Mouse (Mus musculus) embryonic facial prominence, embryonic 10.5 days (tissue): ENCODE results near the gene Camk2d. TPM values are rescaled to one million over a fixed set of nuclear protein-coding genes. Genes with fewer than 3 reads are reported as not detected.

ENCODE experiments used
- DNase-seq: peaks from one replicate; pipeline ENCODE4 v3.0.0-alpha.2; 2017; ENCODE audit warnings: low spot score
- H3K27ac ChIP-seq: fragments of 300-500 bp; sonication (generic); replicated peaks from 2 replicates; pipeline ENCODE4 v1.5.1; 2016; ENCODE audit warnings: mild to moderate bottlenecking
- H3K27me3 ChIP-seq: fragments of 300-500 bp; sonication (generic); replicated peaks from 2 replicates; pipeline ENCODE4 v1.6.1; 2016; ENCODE audit warnings: low read depth, mild to moderate bottlenecking; ENCODE audit not compliant: poor library complexity, severe bottlenecking
- H3K36me3 ChIP-seq: fragments of 300-500 bp; sonication (generic); replicated peaks from 2 replicates; pipeline ENCODE4 v1.6.1; 2016; ENCODE audit warnings: mild to moderate bottlenecking, moderate library complexity
- H3K4me1 ChIP-seq: fragments of 300-500 bp; sonication (generic); 2 replicates; pipeline ENCODE4 v1.6.1; 2016
- H3K4me3 ChIP-seq: fragments of 300-500 bp; sonication (generic); 2 replicates; pipeline ENCODE4 v1.5.1; 2016; ENCODE audit warnings: mild to moderate bottlenecking, moderate library complexity
- H3K9me3 ChIP-seq: fragments of 300-500 bp; sonication (generic); 2 replicates; pipeline ENCODE4 v1.6.1; 2016; ENCODE audit warnings: mild to moderate bottlenecking
- WGBS: fragments of 180-500 bp; shearing (Covaris S2); methylation state at CpG from one replicate; pipeline ENCODE4 v1.1.7; 2016; 5-methylcytosine and 5-hydroxymethylcytosine counted together
- polyA plus RNA-seq: library from polyadenylated mRNA; unstranded; fragments of >200 nt; fragmentation: Nextera tagmentation; extraction: Ambion mirVana; gene quantifications from 2 replicates; pipeline ENCODE4 v1.2.1, GENCODE M21; 2016

The Camk2d gene
- polyA plus RNA-seq, 1 experiment from 2014 or later = 13.7 TPM

GRCm38 (mm10) chr3:126705490-126705889 is 109.4 kb downstream of the Camk2d start:
- H3K4me3 ChIP-seq = no peak overlapping the region
- no peaks in the 10 kb centered on the region for H3K9me3 ChIP-seq
- no peaks in the 10 kb centered on the region for H3K36me3 ChIP-seq
- peaks cover 13% of the 10 kb centered on the region for H3K4me1 ChIP-seq
- no peak overlapping the region for H3K27ac ChIP-seq
- DNase-seq = no peak
- 88% methylated on average over 1 of the region's 1 CpGs for WGBS
- H3K27me3 ChIP-seq = no peaks in the 10 kb centered on the region

GRCm38 (mm10) chr3:126714281-126714680 is 118.2 kb downstream of the Camk2d start:
- Histone ChIP-seq H3K27ac (no peak overlapping the region), H3K36me3 (no peaks in the 10 kb centered on the region), H3K9me3 (no peaks in the 10 kb centered on the region), H3K4me1 (no peaks in the 10 kb centered on the region), H3K27me3 (no peaks in the 10 kb centered on the region), H3K4me3 (no peak overlapping the region)
- DNase-seq = no peak
- WGBS = 87% methylated on average over 1 of the region's 1 CpGs

DNA sequence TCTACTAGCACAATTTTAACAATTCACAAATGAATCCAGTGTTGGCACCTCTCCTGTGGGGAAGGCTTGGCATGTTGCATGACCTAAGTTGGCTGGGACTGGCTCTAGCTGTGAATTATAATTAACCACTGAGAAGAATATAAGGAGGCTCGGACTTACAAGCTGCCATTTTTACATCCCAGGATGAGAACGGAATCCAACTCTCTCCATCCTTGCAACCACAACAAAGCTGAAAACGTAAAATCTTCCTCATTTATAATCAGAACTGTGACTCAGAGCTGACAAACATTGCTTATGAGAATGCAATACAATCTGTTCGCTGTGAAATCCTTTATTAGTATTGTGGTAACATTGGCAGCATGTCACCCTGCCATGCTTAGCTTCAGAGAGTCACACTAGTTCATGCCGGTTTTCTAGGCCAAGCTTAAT is 126.9 kb downstream of the Camk2d start:
- DNase-seq = no peak
- Histone ChIP-seq H3K4me3 (no peak overlapping the region), H3K27me3 (no peaks in the 10 kb centered on the region), H3K9me3 (no peaks in the 10 kb centered on the region), H3K4me1 (no peaks in the 10 kb centered on the region), H3K27ac (no peak overlapping the region), H3K36me3 (no peaks in the 10 kb centered on the region)
- WGBS = 90% methylated on average over 5 of the region's 5 CpGs

DNA sequence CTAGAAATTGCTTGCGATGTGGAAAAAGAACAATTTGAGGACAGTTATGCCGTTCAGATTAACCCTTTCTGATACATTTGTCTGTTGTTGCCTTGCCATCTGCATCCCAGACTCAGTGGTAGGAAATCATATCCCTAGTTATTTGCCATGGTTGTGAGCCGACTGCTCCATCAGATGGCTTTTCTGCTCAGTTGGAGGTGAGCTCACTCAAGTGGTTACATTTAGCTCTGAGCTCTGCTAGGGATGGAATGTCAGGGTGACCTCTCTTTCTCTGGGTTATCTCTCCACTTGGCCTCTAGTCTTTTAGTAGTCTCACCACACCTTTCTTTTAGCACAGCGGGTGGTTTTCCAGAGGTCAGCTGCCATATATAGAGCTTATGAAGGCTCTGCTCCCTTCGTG is 127.4 kb downstream of the Camk2d start:
- no peaks in the 10 kb centered on the region for H3K4me1 ChIP-seq
- 79% methylated on average over 5 of the region's 5 CpGs for WGBS

DNA sequence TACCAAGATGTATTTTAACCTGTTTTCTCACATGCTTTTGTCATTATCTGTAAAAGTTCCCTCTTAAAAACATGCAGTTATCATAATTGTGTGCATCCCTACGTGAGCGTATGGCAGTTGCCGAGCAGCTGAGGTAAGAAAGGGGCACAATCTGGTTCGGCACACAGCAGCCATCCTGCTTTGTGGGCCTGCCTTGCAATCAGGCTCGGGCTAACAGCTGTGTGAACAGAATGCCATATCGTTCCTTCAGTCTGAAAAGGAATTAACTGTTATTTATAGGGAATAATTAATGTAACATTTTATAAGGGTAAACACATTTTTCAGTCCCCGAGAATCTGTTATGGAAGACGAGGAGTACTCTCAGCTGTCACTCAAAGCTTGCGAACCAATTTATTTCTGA is 129.5 kb downstream of the Camk2d start:
- H3K27ac ChIP-seq = no peak overlapping the region
- H3K9me3 ChIP-seq = no peaks in the 10 kb centered on the region
- no peaks in the 10 kb centered on the region for H3K36me3 ChIP-seq
- WGBS = 87% methylated on average over 9 of the region's 9 CpGs
- DNase-seq = no peak
- no peaks in the 10 kb centered on the region for H3K4me1 ChIP-seq
- no peak overlapping the region for H3K4me3 ChIP-seq
- H3K27me3 ChIP-seq = no peaks in the 10 kb centered on the region

More for the DNA sequence above, 127.4 kb downstream of the Camk2d start:
- Histone ChIP-seq H3K36me3 (no peaks in the 10 kb centered on the region), H3K9me3 (no peaks in the 10 kb centered on the region), H3K4me3 (no peak overlapping the region), H3K27ac (no peak overlapping the region), H3K27me3 (no peaks in the 10 kb centered on the region)
- no peak for DNase-seq

GRCm38 (mm10) chr3:126727387-126727786 is 131.3 kb downstream of the Camk2d start:
- Histone ChIP-seq H3K4me3 (no peak overlapping the region), H3K4me1 (no peaks in the 10 kb centered on the region), H3K36me3 (no peaks in the 10 kb centered on the region), H3K27ac (no peak overlapping the region), H3K27me3 (no peaks in the 10 kb centered on the region), H3K9me3 (no peaks in the 10 kb centered on the region)
- no peak for DNase-seq
- 94% methylated on average over 4 of the region's 4 CpGs for WGBS

DNA sequence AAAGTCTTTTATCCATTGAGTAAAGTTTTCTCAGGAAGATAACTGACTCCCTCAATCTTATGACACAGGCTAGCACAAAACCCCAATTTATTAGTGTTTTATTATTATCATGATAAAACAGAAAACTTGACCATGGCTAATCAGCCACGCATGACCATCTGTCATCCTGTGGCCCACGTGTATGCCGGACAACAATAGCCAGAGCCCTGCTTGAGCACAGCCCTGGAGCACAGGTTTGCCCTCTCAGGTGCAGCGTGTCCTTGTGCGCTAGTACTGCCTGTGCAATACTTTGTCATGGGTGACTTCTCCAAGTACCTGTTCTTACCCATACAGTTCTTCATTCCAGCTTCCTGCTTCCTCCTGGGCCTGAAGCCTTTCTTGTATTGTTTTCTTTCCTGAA is 134.3 kb downstream of the Camk2d start:
- no peaks in the 10 kb centered on the region for H3K9me3 ChIP-seq
- H3K4me1 ChIP-seq = 0 out of 2 replicates have a peak, but pooled peaks cover 4% of the 10 kb centered on the region
- DNase-seq = no peak
- no peaks in the 10 kb centered on the region for H3K36me3 ChIP-seq
- no peak overlapping the region for H3K4me3 ChIP-seq
- no peak overlapping the region for H3K27ac ChIP-seq
- H3K27me3 ChIP-seq = no peaks in the 10 kb centered on the region
- 87% methylated on average over 5 of the region's 5 CpGs for WGBS

DNA sequence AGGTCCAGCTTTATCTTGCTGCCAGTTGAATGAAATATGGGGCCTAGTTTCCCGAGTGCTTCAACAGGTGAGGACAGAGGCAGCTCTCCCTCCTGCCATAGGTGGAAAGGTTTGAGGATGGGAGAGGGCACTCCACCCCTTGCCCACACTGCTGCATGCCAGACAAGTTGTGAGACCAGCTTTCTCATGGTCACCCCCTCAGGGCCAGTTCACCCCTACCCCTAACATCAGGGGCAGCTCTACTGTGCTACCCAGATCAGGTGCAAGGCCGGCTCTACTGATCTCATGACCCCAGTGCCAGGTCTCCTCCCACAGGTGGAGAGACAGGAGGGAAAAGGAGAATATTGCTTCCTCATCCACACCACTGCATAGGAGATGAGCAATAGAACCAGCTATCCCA is 136.2 kb downstream of the Camk2d start:
- Histone ChIP-seq H3K36me3 (no peaks in the 10 kb centered on the region), H3K27me3 (no peaks in the 10 kb centered on the region), H3K27ac (no peak overlapping the region), H3K4me1 (peaks cover 7% of the 10 kb centered on the region; the same call in 1 of the 2 replicates), H3K9me3 (no peaks in the 10 kb centered on the region), H3K4me3 (no peak overlapping the region)
- DNase-seq = no peak
- WGBS = 83% methylated on average over 2 of the region's 2 CpGs

DNA sequence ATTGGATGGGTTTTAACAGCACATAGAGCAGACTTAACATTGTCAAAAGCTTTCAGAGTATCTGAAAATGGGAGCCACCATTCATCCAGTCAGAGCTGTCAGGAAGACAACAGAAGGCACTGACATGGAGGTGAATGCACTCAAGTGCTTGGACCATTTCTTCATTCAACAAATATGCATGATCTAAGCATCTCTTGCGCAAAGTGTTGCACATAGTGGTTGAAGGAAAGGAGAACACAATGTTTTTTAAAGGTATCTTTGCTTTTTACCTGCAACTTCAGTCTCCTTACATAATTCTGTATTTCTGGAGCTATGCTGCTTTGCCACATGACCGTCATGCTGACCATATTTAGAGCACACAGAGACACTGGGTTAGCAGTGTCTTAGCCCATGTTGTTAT is 138.4 kb downstream of the Camk2d start:
- no peaks in the 10 kb centered on the region for H3K36me3 ChIP-seq
- H3K9me3 ChIP-seq = no peaks in the 10 kb centered on the region
- H3K27me3 ChIP-seq = no peaks in the 10 kb centered on the region
- WGBS = 84% methylated on average over 2 of the region's 2 CpGs
- H3K27ac ChIP-seq = no peak overlapping the region
- peaks cover 7% of the 10 kb centered on the region; the same call in 1 of the 2 replicates for H3K4me1 ChIP-seq
- H3K4me3 ChIP-seq = no peak overlapping the region
- DNase-seq = no peak

DNA sequence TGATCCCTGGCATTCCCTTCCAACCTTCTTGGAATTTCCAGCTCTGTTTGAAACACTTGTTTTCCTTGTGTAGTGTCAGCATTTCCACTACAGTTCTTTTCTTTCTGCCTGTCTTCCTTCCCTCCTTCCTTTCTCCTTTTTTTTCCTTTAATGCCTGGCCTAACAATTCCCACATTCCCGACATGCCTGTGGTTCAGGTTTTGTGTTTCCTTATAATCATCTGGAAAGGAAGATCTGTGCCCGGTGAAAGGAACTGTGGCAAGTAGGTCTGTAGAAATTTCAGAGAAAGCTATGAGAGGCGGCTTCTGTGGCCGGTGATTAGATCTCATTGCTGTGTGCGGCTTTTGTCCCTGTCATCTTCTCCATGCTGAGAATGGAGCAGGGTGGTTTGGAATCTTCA is 139.1 kb downstream of the Camk2d start:
- Histone ChIP-seq H3K36me3 (no peaks in the 10 kb centered on the region), H3K4me1 (peaks cover 7% of the 10 kb centered on the region; the same call in 1 of the 2 replicates), H3K27me3 (no peaks in the 10 kb centered on the region), H3K27ac (no peak overlapping the region), H3K9me3 (no peaks in the 10 kb centered on the region), H3K4me3 (no peak overlapping the region)
- no peak for DNase-seq
- WGBS = 76% methylated on average over 5 of the region's 5 CpGs

- no peaks in the 10 kb centered on the region for H3K9me3 ChIP-seq
- 93% methylated on average over 2 of the region's 2 CpGs for WGBS
- peaks cover 7% of the 10 kb centered on the region; the same call in 1 of the 2 replicates for H3K4me1 ChIP-seq
- no peak overlapping the region for H3K27ac ChIP-seq
- no peaks in the 10 kb centered on the region for H3K27me3 ChIP-seq
- no peaks in the 10 kb centered on the region for H3K36me3 ChIP-seq
- DNase-seq = no peak
- no peak overlapping the region for H3K4me3 ChIP-seq
Measured at GRCm38 (mm10) chr3:126737128-126737527, 141.0 kb downstream of the Camk2d start.

DNA sequence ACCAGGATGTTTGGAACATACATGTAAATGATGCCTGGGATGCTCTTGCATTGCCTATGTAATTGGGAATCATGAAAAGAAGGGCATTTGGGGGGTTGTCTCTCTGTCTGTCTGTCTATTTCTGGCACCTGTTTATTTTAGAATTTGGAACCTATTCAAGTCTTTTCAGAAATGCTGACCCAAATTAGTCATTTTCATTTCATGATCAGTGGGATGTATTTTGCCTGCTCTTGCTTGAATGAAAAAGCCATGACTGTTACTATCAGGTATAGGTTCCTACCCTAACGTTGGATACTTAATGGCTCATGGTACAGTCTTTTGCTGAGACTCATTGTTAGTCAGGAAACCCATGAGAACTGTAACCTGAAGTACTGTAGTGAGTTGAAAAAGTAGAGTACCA is 144.0 kb downstream of the Camk2d start:
- H3K27ac ChIP-seq = no peak overlapping the region
- H3K36me3 ChIP-seq = no peaks in the 10 kb centered on the region
- peaks cover 5% of the 10 kb centered on the region; the same call in 1 of the 2 replicates for H3K4me1 ChIP-seq
- 88% methylated on average over 1 of the region's 1 CpGs for WGBS
- H3K9me3 ChIP-seq = no peaks in the 10 kb centered on the region
- H3K4me3 ChIP-seq = no peak overlapping the region
- DNase-seq = no peak
- no peaks in the 10 kb centered on the region for H3K27me3 ChIP-seq

GRCm38 (mm10) chr3:126744432-126745133 is 148.5 kb downstream of the Camk2d start:
- DNase-seq = no peak
- no peaks in the 10 kb centered on the region for H3K9me3 ChIP-seq
- H3K27ac ChIP-seq = no peak overlapping the region
- H3K27me3 ChIP-seq = no peaks in the 10 kb centered on the region
- WGBS = 65% methylated on average over 3 of the region's 3 CpGs
- no peaks in the 10 kb centered on the region for H3K36me3 ChIP-seq
- H3K4me1 ChIP-seq = no peaks in the 10 kb centered on the region
- H3K4me3 ChIP-seq = no peak overlapping the region
